Mouse (Mus musculus) lung, adult 18-20 months (tissue): ENCODE results near the gene Lyst.

Source experiments
- DNase-seq, 2 experiments: peaks; one replicate each; pipeline ENCODE4 v3.0.0; 2022; ENCODE audit warnings: mixed read lengths in 2 of 2

The Lyst gene

GRCm38 (mm10) chr13:13573572-13574257, 16.5 kb upstream of the Lyst start:
- DNase-seq = peak; percentile 78 to 82

GRCm38 (mm10) chr13:13574258-13574870, 15.8 kb upstream of the Lyst start:
- DNase-seq = no peak

GRCm38 (mm10) chr13:13575106-13575505, 15.1 kb upstream of the Lyst start:
- no peak for DNase-seq

- no peak for DNase-seq
Observed at GRCm38 (mm10) chr13:13576469-13577205, 13.6 kb upstream of the Lyst start.

GRCm38 (mm10) chr13:13581988-13582387, 8.2 kb upstream of the Lyst start:
- no peak for DNase-seq

- DNase-seq = no peak
Observed at GRCm38 (mm10) chr13:13583473-13583872, 6.7 kb upstream of the Lyst start.

- no peak for DNase-seq
Observed at GRCm38 (mm10) chr13:13587653-13588184, 2.5 kb upstream of the Lyst start.

- DNase-seq = no peak
Observed at GRCm38 (mm10) chr13:13588518-13588917, 1.7 kb upstream of the Lyst start.

- DNase-seq = no peak
Observed at GRCm38 (mm10) chr13:13589032-13589431, 1.2 kb upstream of the Lyst start.

- peak; percentile 44 to 60 for DNase-seq
Observed at GRCm38 (mm10) chr13:13591892-13592291, 1.7 kb downstream of the Lyst start.

- no peak for DNase-seq
Observed at GRCm38 (mm10) chr13:13596424-13597044, 6.3 kb downstream of the Lyst start.

- DNase-seq = no peak
Observed at GRCm38 (mm10) chr13:13597896-13598295, 7.7 kb downstream of the Lyst start.

GRCm38 (mm10) chr13:13601407-13601806, 11.2 kb downstream of the Lyst start:
- no peak for DNase-seq

GRCm38 (mm10) chr13:13606149-13606548, 16.0 kb downstream of the Lyst start:
- no peak for DNase-seq

GRCm38 (mm10) chr13:13608311-13608710, 18.1 kb downstream of the Lyst start:
- no peak for DNase-seq

- DNase-seq = no peak
Observed at GRCm38 (mm10) chr13:13609655-13610054, 19.5 kb downstream of the Lyst start.

GRCm38 (mm10) chr13:13612882-13613281, 22.7 kb downstream of the Lyst start:
- DNase-seq = peak; percentile 22 to 48

GRCm38 (mm10) chr13:13614235-13614634, 24.0 kb downstream of the Lyst start:
- DNase-seq = no peak

GRCm38 (mm10) chr13:13621456-13621855, 31.3 kb downstream of the Lyst start:
- DNase-seq = no peak

GRCm38 (mm10) chr13:13622565-13622964, 32.4 kb downstream of the Lyst start:
- no peak for DNase-seq

- no peak for DNase-seq
Observed at GRCm38 (mm10) chr13:13633746-13634145, 43.5 kb downstream of the Lyst start.

GRCm38 (mm10) chr13:13634706-13635105, 44.5 kb downstream of the Lyst start:
- DNase-seq = no peak

- DNase-seq = no peak
Observed at GRCm38 (mm10) chr13:13635224-13635623, 45.0 kb downstream of the Lyst start.
